ENCODE assay signal across 21 mouse cellular contexts in genomic region chr16:38274737-38275136, GRCm38 (mm10). TPM values are rescaled to one million over a fixed set of nuclear protein-coding genes. Genes with fewer than 3 reads are reported as not detected.
"Had no signal": no experiment of that assay in that cellular context is flagged by ENCODE, and none has a peak within 500 bp of the region (broad histone marks: within the 10 kb centered on the region; RNA-seq: fewer than 3 reads in every experiment).

No protein-coding gene starts in this region.

- H3K9ac ChIP-seq: lung, embryonic 15.5 days; midbrain, embryonic 12.5 days; neural tube, embryonic 12.5 days; stomach, embryonic 15.5 days had no signal

- H3K4me3 ChIP-seq: lung, embryonic 15.5 days; midbrain, embryonic 10.5 days; midbrain, embryonic 12.5 days; myocyte; neural tube, embryonic 12.5 days; stomach, embryonic 15.5 days had no signal

- H3K27me3 ChIP-seq: lung, embryonic 15.5 days; midbrain, embryonic 12.5 days; neural tube, embryonic 12.5 days; stomach, embryonic 15.5 days had no signal

- DNase-seq: lung, adult 18-20 months; lung, postnatal 14 days; lung, postnatal 4 days; midbrain, embryonic 14.5 days; right cerebral cortex, postnatal 14 days; thymus, adult 2 months; thymus, postnatal 25 days; thymus, postnatal 4 days had no signal

- H3K9me3 ChIP-seq: lung, embryonic 15.5 days; midbrain, embryonic 10.5 days; neural tube, embryonic 12.5 days; stomach, embryonic 15.5 days had no signal

- H3K4me1 ChIP-seq: lung, embryonic 15.5 days; neural tube, embryonic 12.5 days; stomach, embryonic 15.5 days had no signal

- H3K4me2 ChIP-seq: lung, embryonic 15.5 days; midbrain, embryonic 12.5 days; neural tube, embryonic 12.5 days; stomach, embryonic 15.5 days had no signal

- H3K36me3 ChIP-seq: lung, embryonic 15.5 days; midbrain, embryonic 10.5 days; midbrain, embryonic 12.5 days; neural tube, embryonic 12.5 days; stomach, embryonic 15.5 days had no signal

- H3K27ac ChIP-seq: lung, embryonic 15.5 days; midbrain, embryonic 10.5 days; midbrain, embryonic 12.5 days; neural tube, embryonic 12.5 days; stomach, embryonic 15.5 days; stomach, postnatal 0 days had no signal

RNA-seq across cellular contexts. Expression of gene Nr1i2, which starts 19.9 kb away (rescaled TPM):
- total RNA-seq: megakaryocyte, adult 5-6 weeks; megakaryocyte-erythroid progenitor cell, adult 5-6 weeks; neutrophil, adult 5-6 weeks had no signal
- polyA plus RNA-seq: midbrain, embryonic 10.5 days; midbrain, embryonic 12.5 days; midbrain, embryonic 14.5 days; midbrain, embryonic 16.5 days; myocyte; neural tube, embryonic 12.5 days; neural tube, embryonic 14.5 days; spleen, adult 2 months had no signal
